Mouse (Mus musculus) adipose tissue, adult 10 weeks (tissue): Measurements from ENCODE around the gene Shisa8. TPM values are rescaled to one million over a fixed set of nuclear protein-coding genes. Genes with fewer than 3 reads are reported as not detected.

Source experiments
- polyA plus RNA-seq: library from polyadenylated mRNA; stranded (reverse); fragments of 350-450 nt; fragmentation: Illumina TruSeq; extraction: RNeasy Lipid Tissue Mini Kit (QIAGEN cat#74804); gene quantifications from one replicate; pipeline ENCODE4 v1.2.3, GENCODE M21; 2014; ENCODE audit warnings: low read depth, low replicate concordance

Gene Shisa8
- polyA plus RNA-seq: not detected

GRCm38 (mm10) chr15:82212752-82213063, at the start of gene Shisa8:
TSS of gene Shisa8 (minus strand) at chr15:82212815.

DNA sequence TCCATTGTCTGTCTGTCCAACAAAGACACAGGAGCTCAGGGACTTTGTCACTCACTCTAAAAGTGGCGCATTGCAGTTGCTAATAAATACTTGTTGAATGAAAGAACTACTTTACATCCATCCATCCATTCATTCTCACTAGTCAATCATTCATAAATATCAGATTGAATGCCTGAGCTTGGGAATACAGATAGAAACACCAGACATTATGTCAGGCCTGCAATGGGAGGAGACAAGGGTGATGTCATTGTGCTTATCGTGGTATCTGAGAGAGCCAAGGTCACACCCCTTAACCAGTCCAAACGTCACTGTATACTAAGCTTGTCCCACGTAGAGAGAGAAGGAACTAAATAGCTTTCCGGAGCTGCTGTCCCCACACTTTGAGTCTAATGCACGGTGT, 39.5 kb upstream of the Shisa8 start, which contains the start of gene 1500009C09Rik:
TSS of gene 1500009C09Rik (plus strand) at position 301 of the 400 bp plus-strand sequence.

DNA sequence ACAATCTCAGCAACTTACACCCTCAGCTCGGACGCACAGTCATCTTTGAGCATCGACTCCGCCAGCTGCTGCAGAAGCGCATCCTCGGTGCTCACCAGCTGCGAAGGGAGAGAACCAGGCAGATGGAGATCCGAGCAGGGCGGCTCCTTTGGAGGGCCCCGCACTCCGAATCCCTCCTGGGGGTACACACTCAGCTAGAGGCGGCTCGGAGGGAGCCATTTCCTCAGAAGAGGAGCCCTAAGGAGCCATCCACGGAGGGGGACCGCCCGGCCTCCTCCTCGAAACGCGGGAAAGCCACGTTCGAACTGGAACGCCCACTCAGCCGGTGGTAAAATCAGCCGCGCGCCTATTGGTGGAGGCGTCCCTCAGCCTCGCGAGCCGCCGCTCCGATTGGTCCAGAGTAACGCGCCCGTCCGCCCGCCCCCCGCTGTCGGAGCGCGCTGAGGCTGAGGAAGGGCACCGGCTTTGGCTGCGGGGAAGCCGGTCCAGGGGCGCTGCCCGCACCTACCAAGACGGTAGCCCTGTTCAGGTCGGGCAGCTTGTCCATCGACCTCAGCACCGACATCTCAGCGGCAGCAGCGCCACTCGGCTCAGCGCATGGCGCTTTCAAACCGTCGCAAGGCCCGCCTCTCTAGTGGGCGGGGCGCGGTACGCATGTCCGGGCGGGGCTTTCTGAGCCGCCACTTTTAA, 31.6 kb upstream of the Shisa8 start, which contains the start of gene Cenpm:
TSS of gene Cenpm (minus strand) at position 634 of the 690 bp plus-strand sequence.

DNA sequence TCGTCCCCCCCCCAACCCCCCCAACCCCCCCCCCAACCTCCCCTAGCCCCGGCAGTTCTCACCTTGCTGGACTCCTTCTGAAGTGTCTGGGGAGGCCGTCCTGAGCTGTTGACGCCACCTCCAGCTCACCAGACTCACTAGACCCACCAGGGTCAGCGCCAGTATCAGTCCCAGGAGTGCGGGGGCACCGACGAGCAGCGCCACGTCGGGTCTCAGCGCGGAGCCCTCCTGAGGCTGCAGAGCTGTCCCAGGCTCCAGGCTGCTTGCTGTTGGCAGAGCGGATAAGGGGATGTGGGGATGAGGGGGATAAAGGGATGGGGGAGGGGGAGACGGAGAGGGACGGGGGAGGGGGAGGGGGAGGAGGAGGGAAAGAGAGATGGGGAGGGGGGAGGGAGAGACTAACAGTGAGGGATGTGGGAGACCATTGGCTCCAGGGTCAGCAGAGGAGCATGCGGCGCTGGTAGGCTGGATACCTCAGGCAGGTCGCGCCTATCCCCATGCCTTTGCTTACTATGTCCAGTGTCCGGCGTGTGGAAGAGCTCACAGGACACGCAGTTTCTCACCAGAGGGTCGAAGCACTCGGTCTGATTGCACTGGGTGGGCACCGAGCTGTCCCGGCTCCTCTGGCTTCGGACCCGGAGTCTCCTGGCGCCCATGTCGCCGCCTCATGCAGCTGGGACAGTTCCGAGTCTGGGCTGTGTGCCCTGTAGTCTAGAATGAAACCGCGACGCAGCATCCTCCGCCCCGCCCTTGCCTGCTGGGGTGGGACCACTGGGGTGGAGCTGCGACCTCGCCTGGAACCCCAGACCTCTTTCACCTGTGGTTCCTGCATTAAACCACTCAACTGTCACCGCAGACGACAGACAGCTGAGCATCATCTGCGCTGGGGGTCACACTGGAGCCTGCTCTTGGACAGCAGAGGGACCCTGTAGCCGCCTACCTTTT, 11.3 kb upstream of the Shisa8 start, which contains the start of gene Tnfrsf13c:
TSS of gene Tnfrsf13c (minus strand) at position 713 of the 945 bp plus-strand sequence.

Other genes with a start within 250 kb of the Shisa8 start
- gene 1700029P11Rik, start 232.3 kb downstream of the Shisa8 start, polyA plus RNA-seq: 2.9 TPM
- 23.7 TPM for gene Xrcc6, start 225.0 kb downstream of the Shisa8 start, polyA plus RNA-seq
- gene Desi1, start 179.0 kb downstream of the Shisa8 start, polyA plus RNA-seq: 28.8 TPM
- gene Snu13, start 165.2 kb downstream of the Shisa8 start, polyA plus RNA-seq: 97.2 TPM
- gene 4930407I10Rik, start 153.7 kb downstream of the Shisa8 start, polyA plus RNA-seq: 1.7 TPM
- gene Mei1, start 142.8 kb downstream of the Shisa8 start, polyA plus RNA-seq: 0.10 TPM
- 15.4 TPM for gene Ccdc134, start 84.9 kb downstream of the Shisa8 start, polyA plus RNA-seq
- 73.8 TPM for gene Srebf2, start 65.6 kb downstream of the Shisa8 start, polyA plus RNA-seq
- gene Tnfrsf13c, start 11.6 kb upstream of the Shisa8 start, polyA plus RNA-seq: not detected
- 2.5 TPM for gene Cenpm, start 31.9 kb upstream of the Shisa8 start, polyA plus RNA-seq
- gene 1500009C09Rik, start 39.6 kb upstream of the Shisa8 start, polyA plus RNA-seq: not detected
- gene Sept3, start 62.1 kb upstream of the Shisa8 start, polyA plus RNA-seq: 3.4 TPM
- gene Wbp2nl, start 86.1 kb upstream of the Shisa8 start, polyA plus RNA-seq: 0.87 TPM
- 90.8 TPM for gene Naga, start 126.1 kb upstream of the Shisa8 start, polyA plus RNA-seq
- 1.4 TPM for gene Pheta2, start 126.1 kb upstream of the Shisa8 start, polyA plus RNA-seq
- 191 TPM for gene Smdt1, start 126.1 kb upstream of the Shisa8 start, polyA plus RNA-seq
- 283 TPM for gene Ndufa6, start 141.5 kb upstream of the Shisa8 start, polyA plus RNA-seq
- gene Cyp2d22, start 167.4 kb upstream of the Shisa8 start, polyA plus RNA-seq: 31.2 TPM
- gene Cyp2d11, start 181.2 kb upstream of the Shisa8 start, polyA plus RNA-seq: not detected
- gene Cyp2d10, start 194.4 kb upstream of the Shisa8 start, polyA plus RNA-seq: not detected
- gene Cyp2d9, start 220.6 kb upstream of the Shisa8 start, polyA plus RNA-seq: 1.6 TPM